Mouse (Mus musculus) forebrain, embryonic 13.5 days (tissue): ENCODE data around the gene Mttp. TPM values are rescaled to one million over a fixed set of nuclear protein-coding genes. Genes with fewer than 3 reads are reported as not detected.

Experiments
- ATAC-seq: fragments of 200-750 bp; cut with Nextera tagmentation; 2 replicates; pipeline ENCODE4 v1.8.0; 2017
- H3K27ac ChIP-seq: fragments of 300-500 bp; sonication (generic); 2 replicates; pipeline ENCODE4 v1.5.1; 2015; ENCODE audit warnings: inconsistent platforms, mild to moderate bottlenecking, moderate library complexity
- H3K27me3 ChIP-seq: fragments of 300-500 bp; sonication (generic); 2 replicates; pipeline ENCODE4 v1.6.1; 2015; ENCODE audit warnings: mild to moderate bottlenecking, inconsistent platforms
- H3K36me3 ChIP-seq: fragments of 300-500 bp; sonication (generic); 2 replicates; pipeline ENCODE4 v1.6.1; 2015; ENCODE audit warnings: mild to moderate bottlenecking, inconsistent platforms; ENCODE audit not compliant: poor library complexity, severe bottlenecking
- H3K4me1 ChIP-seq: fragments of 300-500 bp; sonication (generic); 2 replicates; pipeline ENCODE4 v1.6.1; 2015; ENCODE audit warnings: inconsistent platforms
- H3K4me2 ChIP-seq: fragments of 300-500 bp; sonication (generic); 2 replicates; pipeline ENCODE4 v1.6.1; 2015; ENCODE audit warnings: inconsistent platforms, mild to moderate bottlenecking, moderate library complexity
- H3K4me3 ChIP-seq: fragments of 300-500 bp; sonication (generic); 2 replicates; pipeline ENCODE4 v1.5.1; 2015; ENCODE audit warnings: mild to moderate bottlenecking, inconsistent platforms
- H3K9ac ChIP-seq: fragments of 300-500 bp; sonication (generic); 2 replicates; pipeline ENCODE4 v1.6.1; 2015; ENCODE audit warnings: mild to moderate bottlenecking, inconsistent platforms
- H3K9me3 ChIP-seq: fragments of 300-500 bp; sonication (generic); replicated peaks from 2 replicates; pipeline ENCODE4 v1.6.1; 2016; ENCODE audit warnings: inconsistent platforms
- WGBS: fragments of 180-500 bp; shearing (Covaris S2); methylation state at CpG from one replicate; pipeline ENCODE4 v1.1.7; 2015; 5-methylcytosine and 5-hydroxymethylcytosine counted together
- polyA plus RNA-seq: library from polyadenylated mRNA; unstranded; fragments of >200 nt; fragmentation: Nextera tagmentation; extraction: Ambion mirVana; gene quantifications from 2 replicates; pipeline ENCODE4 v1.2.1, GENCODE M21; 2015

Gene Mttp
- polyA plus RNA-seq, 1 experiment from 2014 or later = 11.6 TPM

DNA sequence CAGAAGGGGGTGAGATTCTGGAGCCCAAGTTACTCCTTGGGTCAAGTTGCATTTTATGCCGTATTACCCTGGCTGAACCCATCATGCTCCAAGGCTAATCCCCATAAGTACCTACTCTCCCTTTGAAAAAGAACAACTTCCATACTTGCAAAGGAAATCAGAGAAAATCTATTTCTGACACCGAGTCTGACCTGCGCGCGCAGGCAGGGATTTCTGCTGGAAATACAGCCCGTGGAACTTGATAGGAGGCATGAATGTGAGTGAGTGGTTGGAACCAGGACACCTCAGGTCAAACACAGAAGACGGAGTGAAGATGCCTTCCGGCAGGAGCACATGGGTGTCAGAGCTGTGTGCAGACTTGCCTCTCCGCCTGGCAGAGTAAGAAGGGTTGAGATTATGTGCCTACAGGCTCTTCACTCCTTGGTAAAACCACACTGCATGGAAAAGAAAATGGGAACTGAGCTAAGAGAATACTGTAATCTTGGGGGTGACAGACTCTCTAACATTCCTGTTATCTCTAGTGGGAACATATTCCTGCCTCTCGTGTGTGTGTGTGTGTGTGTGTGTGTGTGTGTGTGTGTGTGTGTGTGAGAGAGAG is 73.2 kb downstream of the Mttp start:
- Histone ChIP-seq H3K36me3 (no peaks in the 10 kb centered on the region), H3K27ac (no peak overlapping the region), H3K9me3 (no peaks in the 10 kb centered on the region), H3K4me3 (no peak overlapping the region), H3K4me2 (no peak overlapping the region), H3K9ac (no peak overlapping the region), H3K27me3 (no peaks in the 10 kb centered on the region), H3K4me1 (peaks cover 6% of the 10 kb centered on the region)
- 84% methylated on average over 10 of the region's 10 CpGs for WGBS
- ATAC-seq = no peak

DNA sequence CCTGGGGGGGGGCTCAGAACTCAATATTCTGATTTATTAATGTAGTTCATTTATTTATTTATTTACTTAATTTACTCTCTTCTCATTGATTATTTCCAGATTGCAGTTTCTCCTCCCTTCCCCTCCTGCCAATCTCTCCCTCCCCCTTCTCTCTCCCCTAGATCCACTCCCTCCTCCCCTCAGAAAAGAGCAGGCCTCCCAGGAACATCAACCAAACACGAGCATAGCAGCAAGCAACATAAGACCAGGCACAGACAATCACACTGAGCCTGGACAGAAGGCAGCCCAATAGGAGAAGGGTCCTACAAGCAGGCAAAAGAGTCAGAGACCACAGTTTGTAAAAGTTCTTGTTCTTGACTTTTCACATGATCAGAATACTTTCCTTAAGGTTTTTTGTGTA is 73.8 kb downstream of the Mttp start:
- Histone ChIP-seq H3K27me3 (no peaks in the 10 kb centered on the region), H3K9me3 (no peaks in the 10 kb centered on the region), H3K4me2 (no peak overlapping the region), H3K4me3 (no peak overlapping the region), H3K27ac (no peak overlapping the region), H3K4me1 (peaks cover 12% of the 10 kb centered on the region), H3K36me3 (no peaks in the 10 kb centered on the region), H3K9ac (no peak overlapping the region)
- 0% methylated on average over 1 of the region's 1 CpGs for WGBS
- no peak for ATAC-seq

DNA sequence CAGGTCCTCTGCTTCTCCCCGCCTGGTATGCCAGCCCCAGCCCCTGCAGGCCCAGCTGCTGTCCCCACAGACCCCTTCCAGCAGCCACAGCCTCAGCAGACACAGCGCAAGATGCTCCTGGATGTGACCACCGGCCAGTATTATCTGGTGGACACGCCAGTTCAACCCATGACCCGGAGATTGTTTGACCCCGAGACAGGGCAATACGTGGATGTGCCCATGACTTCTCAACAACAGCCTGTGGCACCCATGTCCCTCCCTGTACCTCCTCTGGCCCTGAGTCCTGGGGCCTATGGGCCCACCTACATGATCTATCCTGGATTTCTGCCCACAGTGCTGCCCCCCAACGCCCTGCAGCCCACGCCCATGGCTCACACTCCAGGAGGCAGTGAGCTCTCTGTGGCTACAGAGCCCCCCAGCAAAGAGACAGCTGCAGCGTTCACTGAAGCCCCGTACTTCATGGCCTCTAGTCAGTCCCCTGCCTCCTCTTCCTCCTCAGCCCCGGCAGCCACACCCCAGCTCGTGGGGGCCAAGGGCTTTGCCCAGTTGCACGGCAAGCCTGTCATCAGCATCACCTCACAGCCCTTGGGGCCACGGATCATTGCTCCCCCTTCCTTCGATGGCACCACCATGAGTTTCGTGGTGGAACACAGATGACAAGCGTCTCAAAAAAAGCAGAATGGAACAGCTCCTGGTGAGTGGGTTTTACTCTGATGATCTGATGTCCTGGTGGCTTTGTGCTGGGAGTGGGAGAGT is 74.8 kb downstream of the Mttp start:
- peaks cover 12% of the 10 kb centered on the region for H3K4me1 ChIP-seq
- no peaks in the 10 kb centered on the region for H3K9me3 ChIP-seq
- no peak for ATAC-seq
- no peak overlapping the region for H3K4me2 ChIP-seq
- H3K36me3 ChIP-seq = no peaks in the 10 kb centered on the region
- H3K27ac ChIP-seq = no peak overlapping the region
- 79% methylated on average over 18 of the region's 18 CpGs for WGBS
- no peak overlapping the region for H3K9ac ChIP-seq
- no peaks in the 10 kb centered on the region for H3K27me3 ChIP-seq
- no peak overlapping the region for H3K4me3 ChIP-seq

DNA sequence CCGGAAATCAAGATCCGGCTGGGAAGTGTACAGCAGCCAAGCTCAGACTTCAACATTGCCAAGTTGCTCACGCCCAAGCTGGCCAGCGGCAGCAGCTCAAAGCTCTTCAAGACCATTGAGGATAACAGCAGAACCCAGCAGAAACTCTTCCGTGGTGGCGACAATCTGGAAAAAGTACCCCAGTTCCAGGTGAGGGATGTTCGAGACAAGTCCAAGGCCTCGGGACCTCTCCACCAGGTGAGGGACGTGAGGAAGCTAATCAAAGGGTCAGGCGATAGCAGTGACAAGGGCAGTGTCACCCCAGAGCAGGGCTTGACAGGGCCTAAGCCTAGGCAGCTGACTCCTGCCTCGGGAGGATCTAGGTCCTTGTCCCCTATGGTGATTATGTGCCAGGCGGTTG is 76.7 kb downstream of the Mttp start:
- Histone ChIP-seq H3K4me2 (no peak overlapping the region), H3K36me3 (no peaks in the 10 kb centered on the region), H3K27me3 (no peaks in the 10 kb centered on the region), H3K4me3 (no peak overlapping the region), H3K9ac (no peak overlapping the region), H3K27ac (no peak overlapping the region), H3K9me3 (no peaks in the 10 kb centered on the region), H3K4me1 (peaks cover 21% of the 10 kb centered on the region)
- no peak for ATAC-seq
- 96% methylated on average over 12 of the region's 12 CpGs for WGBS

DNA sequence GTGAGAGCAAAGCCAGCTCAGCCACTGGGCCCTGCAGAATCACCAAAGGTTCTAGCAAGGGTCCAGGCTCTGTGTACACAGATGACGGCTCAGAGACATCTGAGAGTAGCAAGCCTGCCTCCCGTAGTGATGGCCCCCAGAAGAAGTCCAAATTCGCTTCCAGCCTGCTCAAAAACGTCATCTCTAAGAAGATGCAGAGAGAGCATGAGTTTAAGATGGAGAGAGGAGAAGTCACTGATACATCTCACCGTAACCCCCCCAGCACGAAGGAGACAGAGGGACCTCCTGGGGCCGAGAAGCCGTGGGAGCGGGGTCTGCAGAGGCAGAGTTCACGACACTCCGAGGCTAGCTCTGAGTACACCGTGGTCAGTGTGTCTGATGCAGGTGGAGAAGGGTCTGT is 77.5 kb downstream of the Mttp start, which contains the start of gene Gm5105:
Gene Gm5105, minus strand, starts transcription at position 101 of the 400 bp plus-strand sequence.
- 93% methylated on average over 12 of the region's 12 CpGs for WGBS
- Histone ChIP-seq H3K4me1 (peaks cover 21% of the 10 kb centered on the region), H3K27ac (no peak within 1 kb of the TSS), H3K27me3 (no peaks in the 10 kb centered on the region), H3K4me3 (no peak within 1 kb of the TSS), H3K4me2 (no peak within 1 kb of the TSS), H3K36me3 (no peaks in the 10 kb centered on the region), H3K9ac (no peak within 1 kb of the TSS), H3K9me3 (no peaks in the 10 kb centered on the region)
- ATAC-seq = no peak

DNA sequence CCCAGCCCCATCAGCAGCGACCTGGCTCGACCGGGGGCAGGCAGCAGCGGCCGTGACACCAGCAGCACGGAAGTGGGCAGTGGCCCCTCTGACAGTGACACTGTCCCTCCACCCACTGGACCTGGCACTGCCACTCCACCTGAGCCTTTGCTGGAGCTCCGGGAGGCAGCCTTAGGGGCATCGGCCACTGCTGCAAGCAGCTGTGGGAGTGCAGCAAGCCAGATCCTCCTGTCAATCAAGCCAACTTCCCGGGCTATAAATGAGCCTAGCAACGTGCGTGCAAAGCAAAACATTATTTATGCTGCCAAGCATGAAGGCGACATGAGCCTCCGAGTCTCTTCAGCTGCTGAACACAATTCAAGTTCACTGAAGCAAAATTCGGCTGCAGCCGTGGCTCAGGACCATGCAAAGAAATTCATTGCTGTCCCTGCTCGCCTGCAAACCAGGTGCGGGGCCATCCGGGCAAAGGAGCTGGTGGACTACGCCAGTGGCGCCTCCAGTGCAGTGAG is 78.4 kb downstream of the Mttp start:
- Histone ChIP-seq H3K4me1 (peaks cover 21% of the 10 kb centered on the region), H3K4me2 (no peak overlapping the region), H3K9me3 (no peaks in the 10 kb centered on the region), H3K27ac (no peak overlapping the region), H3K27me3 (no peaks in the 10 kb centered on the region), H3K4me3 (no peak overlapping the region), H3K36me3 (no peaks in the 10 kb centered on the region), H3K9ac (no peak overlapping the region)
- ATAC-seq = peak; percentile 68
- 69% methylated on average over 20 of the region's 20 CpGs for WGBS

DNA sequence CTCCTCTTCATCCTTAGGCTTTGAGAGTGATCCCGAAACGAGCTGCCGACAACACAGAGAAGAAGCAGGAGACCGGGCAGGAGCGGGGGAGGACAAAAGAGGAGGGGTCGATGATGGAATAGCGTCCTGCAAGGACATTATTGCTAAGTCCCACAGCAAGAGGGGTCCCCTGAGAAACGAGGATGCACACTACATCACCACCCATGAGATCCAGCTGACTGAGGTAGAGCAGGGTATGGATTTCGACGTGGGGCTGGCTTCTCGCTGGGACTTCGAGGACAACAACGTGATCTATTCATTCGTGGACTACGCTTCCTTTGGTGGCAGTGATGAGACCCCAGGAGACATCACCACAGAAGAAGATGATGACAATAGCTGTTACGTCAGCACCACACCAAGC is 78.8 kb downstream of the Mttp start:
- Histone ChIP-seq H3K4me3 (no peak overlapping the region), H3K36me3 (no peaks in the 10 kb centered on the region), H3K9ac (no peak overlapping the region), H3K27ac (no peak overlapping the region), H3K4me2 (no peak overlapping the region), H3K27me3 (no peaks in the 10 kb centered on the region), H3K4me1 (peaks cover 21% of the 10 kb centered on the region), H3K9me3 (no peaks in the 10 kb centered on the region)
- peak; percentile 21; the same call in 1 of the 2 replicates for ATAC-seq
- WGBS = 83% methylated on average over 16 of the region's 16 CpGs

DNA sequence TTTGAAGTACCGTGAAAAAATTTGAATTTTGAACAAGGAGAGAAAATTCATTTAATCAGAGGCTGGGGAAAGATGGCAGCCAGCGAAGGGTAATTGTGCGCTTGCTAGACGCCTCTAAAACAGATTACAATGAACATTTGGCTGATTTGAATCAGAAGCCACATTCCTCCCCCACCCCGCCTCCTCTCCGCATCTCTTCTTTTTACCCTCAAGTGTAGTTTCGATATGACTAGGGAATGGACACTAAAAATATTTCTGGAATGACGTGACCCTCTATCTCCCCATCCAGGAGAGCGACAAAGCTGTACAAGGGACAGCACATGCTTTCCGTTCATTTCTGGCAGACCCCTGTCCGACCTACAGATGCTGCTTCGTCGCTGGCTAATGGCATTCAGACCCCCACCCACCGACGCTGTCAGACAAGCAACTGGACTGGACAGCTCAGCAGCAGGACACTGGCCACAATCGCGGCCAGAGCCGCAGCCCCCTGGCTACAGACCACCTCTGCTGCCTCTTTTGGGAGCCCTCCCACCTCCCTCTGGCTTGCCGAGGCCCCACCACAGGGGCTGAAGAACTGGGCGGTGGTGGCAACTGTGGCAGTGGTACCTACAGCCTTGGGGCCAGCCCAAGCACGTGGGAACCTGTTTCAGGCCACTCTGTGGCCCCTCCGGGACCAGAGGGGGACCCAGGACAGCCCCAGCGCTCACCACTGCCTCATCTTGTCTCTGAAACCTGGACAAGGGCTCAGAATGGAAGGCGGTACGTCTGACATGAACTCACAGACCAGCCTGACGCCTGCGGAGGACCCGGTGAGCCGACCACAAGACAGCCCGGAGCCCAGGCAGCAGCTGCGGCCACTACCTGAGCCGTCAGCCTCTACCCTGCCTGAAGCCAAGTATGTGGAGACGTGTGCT is 79.8 kb downstream of the Mttp start, which contains the start of gene 1110002E22Rik:
Gene 1110002E22Rik, plus strand, starts transcription at position 321 of the 914 bp plus-strand sequence.
- no peak; the same call in 1 of the 2 replicates for ATAC-seq
- Histone ChIP-seq H3K27me3 (no peaks in the 10 kb centered on the region), H3K4me1 (peaks cover 21% of the 10 kb centered on the region), H3K9me3 (no peaks in the 10 kb centered on the region), H3K4me2 (no peak within 1 kb of the TSS), H3K27ac (peak within 1 kb of the TSS; percentile 6; the same call in 1 of the 2 replicates), H3K36me3 (no peaks in the 10 kb centered on the region), H3K4me3 (no peak within 1 kb of the TSS), H3K9ac (no peak within 1 kb of the TSS)
- WGBS = 77% methylated on average over 33 of the region's 33 CpGs

DNA sequence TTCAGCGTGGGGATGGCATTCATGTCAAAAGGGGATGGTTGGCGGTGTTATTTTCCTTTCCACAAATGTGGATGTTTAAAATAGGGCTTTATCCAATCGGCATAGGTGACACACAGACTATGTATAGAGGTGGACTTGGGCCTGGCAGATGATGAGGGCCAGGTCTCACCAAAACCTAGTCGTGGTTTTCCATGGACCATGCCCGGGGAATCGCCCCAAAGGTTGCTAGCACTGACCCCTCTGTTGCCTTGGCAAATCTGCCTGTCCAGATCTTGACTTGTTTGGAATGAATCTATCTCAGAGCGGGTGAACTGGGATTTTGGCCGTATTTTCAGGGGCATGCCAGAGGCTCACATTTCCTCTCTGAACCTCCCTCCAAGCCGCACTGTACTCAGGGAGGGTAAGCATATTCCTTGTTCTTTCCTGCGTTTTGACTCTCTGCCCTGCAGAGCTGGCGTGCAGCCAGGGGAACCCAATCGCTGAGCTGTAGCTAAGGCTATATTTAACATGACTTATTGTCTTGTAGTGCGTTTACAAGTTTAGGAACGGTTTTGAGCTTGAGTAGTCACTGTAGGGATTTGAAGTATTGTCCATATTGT is 80.9 kb downstream of the Mttp start:
- Histone ChIP-seq H3K4me1 (peaks cover 21% of the 10 kb centered on the region), H3K27me3 (no peaks in the 10 kb centered on the region), H3K4me2 (no peak overlapping the region), H3K9ac (no peak overlapping the region), H3K9me3 (no peaks in the 10 kb centered on the region), H3K4me3 (no peak overlapping the region), H3K27ac (no peak overlapping the region), H3K36me3 (no peaks in the 10 kb centered on the region)
- WGBS = 69% methylated on average over 14 of the region's 14 CpGs
- peak; percentile 36; the same call in 1 of the 2 replicates for ATAC-seq

DNA sequence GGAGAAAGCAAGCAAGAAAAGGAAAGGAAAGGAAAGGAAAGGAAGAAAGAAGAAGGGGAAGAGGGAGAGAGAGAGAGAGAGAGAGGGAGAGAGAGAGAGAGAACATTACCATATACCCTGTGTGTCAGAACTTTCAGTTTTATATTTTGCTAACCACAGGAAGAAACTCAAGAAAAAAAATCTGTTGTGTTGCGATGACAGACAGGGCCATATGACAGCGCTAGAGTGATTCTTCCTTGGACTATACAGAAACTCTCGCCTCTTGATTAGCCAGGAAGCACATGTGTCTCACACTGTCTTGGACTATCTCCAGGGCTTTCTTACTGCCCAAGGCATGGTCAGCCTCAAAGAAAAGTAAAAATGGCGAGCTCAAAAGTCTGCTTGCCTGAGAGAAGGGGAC is 82.1 kb downstream of the Mttp start:
- Histone ChIP-seq H3K9ac (no peak overlapping the region), H3K9me3 (no peaks in the 10 kb centered on the region), H3K4me2 (no peak overlapping the region), H3K4me3 (no peak overlapping the region), H3K36me3 (no peaks in the 10 kb centered on the region), H3K27me3 (no peaks in the 10 kb centered on the region), H3K27ac (no peak overlapping the region), H3K4me1 (peaks cover 21% of the 10 kb centered on the region)
- 87% methylated on average over 4 of the region's 4 CpGs for WGBS
- ATAC-seq = no peak

DNA sequence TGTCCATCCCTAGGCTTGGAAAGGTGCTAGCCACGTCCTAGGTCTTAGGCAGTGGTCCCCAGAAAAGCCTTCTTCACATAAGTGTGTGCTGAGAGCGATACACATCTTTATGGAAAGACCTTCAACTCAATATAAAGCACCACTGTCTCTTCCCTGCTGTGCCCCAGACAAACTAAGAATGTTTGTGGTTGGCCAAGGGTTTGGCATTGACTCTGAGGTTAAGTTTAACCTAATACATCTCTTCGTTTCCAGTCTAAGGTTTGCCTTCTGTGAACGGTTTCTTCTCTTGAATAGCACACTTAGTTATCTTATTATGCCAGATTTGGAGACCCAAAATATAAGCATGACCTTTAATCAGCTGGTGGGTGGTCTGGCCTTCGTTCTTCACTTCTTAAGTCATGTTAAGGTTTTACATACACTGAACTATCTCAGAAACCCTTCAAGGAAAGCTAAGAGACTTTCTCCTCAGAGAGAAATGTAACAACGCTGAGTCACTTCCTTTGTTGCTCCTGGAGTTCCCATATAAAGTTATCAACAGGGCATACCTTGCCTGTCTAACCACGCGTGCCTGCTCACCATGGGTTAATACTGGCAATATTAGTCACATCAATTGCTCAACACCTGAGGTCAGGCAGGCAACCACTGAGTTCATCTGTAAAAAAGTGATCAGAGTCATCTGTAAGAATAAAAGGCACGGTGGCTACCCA is 83.4 kb downstream of the Mttp start:
- H3K4me1 ChIP-seq = peaks cover 17% of the 10 kb centered on the region
- no peak for ATAC-seq
- H3K9me3 ChIP-seq = no peaks in the 10 kb centered on the region
- no peak overlapping the region for H3K9ac ChIP-seq
- WGBS = 92% methylated on average over 9 of the region's 9 CpGs
- H3K36me3 ChIP-seq = no peaks in the 10 kb centered on the region
- H3K4me3 ChIP-seq = no peak overlapping the region
- H3K27me3 ChIP-seq = no peaks in the 10 kb centered on the region
- no peak overlapping the region for H3K4me2 ChIP-seq
- H3K27ac ChIP-seq = no peak overlapping the region
